Mouse (Mus musculus): ENCODE results near the gene St6galnac3.

Gene St6galnac3

GRCm38 (mm10) chr3:153148887-153149286 lies 576.1 kb downstream of the St6galnac3 start:
- DNase-seq (ENCODE audit: low spot score in 2 of 2) = peak in 1 of 2 experiments; percentile 4

Data from thymus, postnatal 10 days (tissue).